Mouse (Mus musculus) lung, postnatal 10 days (tissue): ENCODE measurements at regions not wholly inside any gene's neighbourhood (a gene's known extent, or its start where the extent isn't known, plus 50 kb on each side); places are given as distances from the start of the nearest gene placed in this dataset.
A peak's percentile ranks its signal among the peaks of the same experiment; 100 is the strongest.
"Not testable (repeated sequence)": the region's sequence is repeated elsewhere in the genome, so short reads cannot be mapped to it uniquely, and the experiment has no call there.

Source experiments
- DNase-seq: peaks from one replicate; pipeline ENCODE4 v3.0.0; 2021

DNA sequence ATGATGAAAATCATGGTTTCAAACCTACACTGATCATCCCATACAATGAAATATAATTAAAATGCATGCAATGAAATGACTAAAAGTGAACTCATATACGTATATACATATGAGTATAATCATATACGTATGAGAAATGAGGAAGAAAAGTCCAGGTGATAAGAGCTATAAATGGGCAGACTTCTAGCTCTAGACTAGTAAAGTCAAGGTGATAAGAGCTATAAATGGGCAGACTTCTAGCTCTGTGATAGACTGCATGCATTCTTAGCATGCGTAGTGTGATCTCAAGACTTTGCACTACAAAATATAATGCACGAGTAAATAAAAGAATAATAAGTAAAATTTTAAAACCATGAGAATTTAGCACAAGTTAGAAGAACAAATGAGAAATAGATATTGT lies 606.2 kb upstream of the Gpc5 start:
- no peak for DNase-seq

- DNase-seq, result not testable (repeated sequence)
Measured at GRCm38 (mm10) chr14:114493371-114493770, 598.6 kb upstream of the Gpc5 start.

DNA sequence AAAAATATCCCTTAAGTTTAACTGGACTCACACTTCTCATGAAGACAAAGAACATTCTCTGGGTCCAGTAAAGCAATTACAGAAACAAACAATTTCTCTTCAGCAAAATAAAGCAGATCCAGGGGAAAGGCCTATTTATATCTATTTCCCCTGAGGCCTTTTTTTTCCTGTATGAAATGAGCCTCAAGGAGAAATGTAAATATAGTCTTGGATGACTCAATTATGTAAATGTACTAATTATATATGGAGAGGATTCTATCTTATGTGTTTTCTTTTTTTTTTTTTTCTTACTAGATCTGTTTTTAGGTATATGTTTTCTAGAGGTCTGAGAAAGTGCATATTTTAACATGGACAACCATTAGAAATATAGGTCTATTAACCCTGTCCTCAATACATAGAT lies 587.0 kb upstream of the Gpc5 start:
- DNase-seq, result no peak

GRCm38 (mm10) chr14:114547910-114548680 lies 543.9 kb upstream of the Gpc5 start:
- DNase-seq, result no peak

DNA sequence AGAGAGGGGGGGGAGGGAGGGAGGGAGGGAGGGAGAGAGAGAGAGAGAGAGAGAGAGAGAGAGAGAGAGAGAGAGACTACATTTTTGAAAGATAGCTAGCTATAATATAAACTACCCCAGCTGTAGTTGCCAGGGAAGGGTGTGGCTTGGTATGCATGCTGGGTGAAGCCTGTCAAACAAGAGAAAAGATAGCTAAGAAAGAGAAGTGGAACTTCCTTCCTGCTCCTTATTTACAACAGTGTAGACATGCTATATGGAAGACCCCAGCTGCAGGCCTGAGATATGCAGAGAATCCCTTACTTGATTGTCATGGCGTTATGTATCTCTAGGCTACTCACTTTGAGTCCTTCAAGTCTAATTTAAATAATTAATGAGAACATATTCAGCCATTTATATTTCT lies 542.9 kb upstream of the Gpc5 start:
- no peak for DNase-seq

DNA sequence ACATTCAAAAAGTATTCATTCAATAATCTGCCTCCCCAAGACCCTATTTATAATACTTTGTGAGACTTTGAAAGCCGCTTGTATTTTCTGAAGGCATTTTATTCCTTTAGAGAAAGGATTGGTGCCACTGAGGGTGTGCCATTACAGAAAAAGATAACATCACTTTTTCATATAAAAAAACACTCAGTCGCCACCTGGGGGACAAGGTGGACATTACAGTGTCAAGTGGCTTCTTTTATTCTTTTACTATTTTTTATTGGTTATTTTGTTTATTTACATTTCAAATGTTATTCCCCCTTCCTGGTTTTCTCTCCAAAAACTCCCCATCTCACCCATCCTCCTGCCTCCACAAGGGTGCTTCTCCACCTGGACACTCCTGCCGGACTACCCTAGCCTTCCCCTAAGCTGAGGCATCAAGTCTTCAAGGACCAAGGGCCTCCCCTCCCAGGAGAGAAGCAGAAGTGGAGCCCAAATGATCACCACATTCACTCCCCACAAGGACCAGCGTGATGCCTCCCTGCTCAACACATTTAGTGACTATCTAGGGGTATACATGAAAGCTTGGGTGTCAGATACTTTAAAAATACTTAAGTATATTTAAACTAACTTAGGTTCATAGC lies 525.5 kb upstream of the Gpc5 start:
- DNase-seq, result no peak

DNA sequence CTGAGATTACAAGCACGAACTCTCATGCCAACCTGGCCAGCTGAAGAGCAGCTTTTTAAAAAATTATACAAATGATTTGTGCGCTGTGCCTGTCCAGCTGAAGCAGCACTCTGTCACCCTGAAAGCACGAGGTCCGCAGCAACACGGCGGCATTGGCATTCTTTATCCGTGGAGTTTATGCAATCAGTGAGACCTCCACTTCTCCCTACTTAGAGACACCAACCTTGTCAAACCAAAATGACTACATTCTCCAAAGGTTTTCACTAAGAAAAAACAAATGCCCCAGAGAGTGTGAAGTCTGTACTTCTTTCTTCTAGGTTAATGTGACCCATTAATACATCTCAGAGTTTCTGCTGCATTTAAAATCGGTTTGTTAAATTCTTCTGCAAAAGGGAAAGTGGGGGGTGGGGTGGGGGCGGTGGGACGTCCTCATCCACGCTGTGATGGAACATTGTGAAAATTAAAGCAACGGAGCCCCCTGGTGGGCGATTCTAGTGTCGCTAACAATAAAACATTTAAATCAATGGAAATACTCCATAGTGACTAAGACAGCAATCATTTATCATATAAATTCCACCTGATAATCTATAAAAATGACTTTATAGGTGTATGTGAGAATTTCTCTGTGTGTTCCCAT lies 524.2 kb upstream of the Gpc5 start:
- peak; percentile 40 for DNase-seq

GRCm38 (mm10) chr14:114587367-114588064 lies 504.5 kb upstream of the Gpc5 start:
- no peak for DNase-seq

DNA sequence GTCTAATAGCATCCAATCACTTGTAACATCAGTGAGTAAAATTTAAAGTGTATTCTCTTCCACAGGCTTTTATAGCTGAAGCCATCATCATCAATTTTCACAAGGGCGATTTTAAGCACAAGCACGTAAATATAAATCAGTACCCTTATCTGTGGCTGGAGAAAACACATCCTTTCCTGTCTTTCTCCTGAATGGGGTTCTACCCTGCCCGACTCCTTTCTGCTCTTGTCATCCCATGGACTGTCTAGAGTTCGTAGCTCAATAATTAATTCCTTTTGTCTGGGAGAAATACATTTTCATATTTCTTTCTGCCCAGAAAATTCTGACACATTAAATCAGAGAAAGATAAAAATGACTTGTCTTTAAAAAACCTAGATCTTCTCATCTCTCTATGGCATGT lies 482.7 kb upstream of the Gpc5 start:
- no peak for DNase-seq

GRCm38 (mm10) chr14:114612400-114612799 lies 479.6 kb upstream of the Gpc5 start:
- no peak for DNase-seq

DNA sequence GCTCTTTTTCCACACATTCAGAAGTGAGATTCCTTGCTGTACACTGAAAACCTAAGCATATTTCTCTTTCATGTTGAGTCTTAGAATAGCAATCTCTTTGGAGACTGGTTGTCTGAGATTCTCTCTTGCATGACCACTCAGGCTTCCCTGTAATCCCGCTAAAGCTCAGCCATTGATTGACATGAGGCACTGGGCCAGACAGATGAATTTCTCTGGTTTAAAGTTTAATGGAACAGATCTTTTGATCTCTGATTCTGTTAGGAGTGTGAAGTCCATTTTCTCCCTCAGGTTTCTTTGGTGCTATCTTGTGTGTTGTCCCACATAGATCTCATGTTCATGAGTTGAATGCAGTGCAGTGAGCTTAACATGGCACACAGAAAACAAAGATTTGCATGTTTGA lies 435.4 kb upstream of the Gpc5 start:
- DNase-seq, result no peak

DNA sequence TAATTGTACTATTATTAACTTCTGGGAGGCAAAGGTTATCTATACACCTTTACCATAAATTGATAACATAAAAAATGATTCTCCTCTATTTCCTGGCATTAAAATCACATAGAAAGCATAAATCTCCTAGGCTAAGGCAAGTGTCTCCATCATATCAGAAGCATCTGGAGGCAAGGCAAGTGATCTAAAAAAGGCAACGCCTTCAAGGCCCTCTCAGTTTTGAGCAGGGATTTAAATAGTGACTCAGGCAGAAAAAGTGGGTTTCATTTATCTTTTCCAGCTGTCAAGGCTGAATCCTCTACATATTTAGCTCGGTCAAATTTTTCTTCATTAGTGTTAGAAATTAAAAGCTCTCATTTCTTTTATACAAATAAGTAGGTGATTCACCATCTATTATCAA lies 430.0 kb upstream of the Gpc5 start:
- DNase-seq, result no peak

- no peak for DNase-seq
Measured at GRCm38 (mm10) chr14:114685133-114685532, 406.9 kb upstream of the Gpc5 start.

GRCm38 (mm10) chr14:114694930-114695329 lies 397.1 kb upstream of the Gpc5 start:
- DNase-seq, result no peak

- no peak for DNase-seq
Measured at GRCm38 (mm10) chr14:114697543-114697942, 394.5 kb upstream of the Gpc5 start.

- DNase-seq, result no peak
Measured at GRCm38 (mm10) chr14:114723080-114723479, 368.9 kb upstream of the Gpc5 start.

DNA sequence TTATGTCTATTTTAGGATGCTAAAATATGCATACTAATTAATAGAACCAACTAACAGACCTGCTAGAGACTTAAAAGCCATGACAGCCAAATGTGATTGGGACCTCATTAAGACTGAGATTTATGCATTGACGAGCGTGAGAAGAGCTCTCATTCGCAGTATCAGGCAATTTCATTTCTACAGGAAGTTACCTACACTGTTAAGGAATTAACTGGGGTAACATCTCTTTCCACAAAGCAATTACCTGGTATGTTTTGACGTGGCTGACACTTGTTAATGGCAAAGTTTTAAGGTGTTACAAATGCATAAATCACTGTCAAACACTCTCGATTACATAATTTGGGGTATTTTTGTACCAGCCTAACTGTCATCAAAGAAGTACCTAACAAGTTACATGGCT lies 324.7 kb upstream of the Gpc5 start:
- DNase-seq, result no peak

GRCm38 (mm10) chr14:114776723-114777122 lies 315.3 kb upstream of the Gpc5 start:
- no peak for DNase-seq

- DNase-seq, result no peak
Measured at GRCm38 (mm10) chr14:114781821-114782220, 310.2 kb upstream of the Gpc5 start.

DNA sequence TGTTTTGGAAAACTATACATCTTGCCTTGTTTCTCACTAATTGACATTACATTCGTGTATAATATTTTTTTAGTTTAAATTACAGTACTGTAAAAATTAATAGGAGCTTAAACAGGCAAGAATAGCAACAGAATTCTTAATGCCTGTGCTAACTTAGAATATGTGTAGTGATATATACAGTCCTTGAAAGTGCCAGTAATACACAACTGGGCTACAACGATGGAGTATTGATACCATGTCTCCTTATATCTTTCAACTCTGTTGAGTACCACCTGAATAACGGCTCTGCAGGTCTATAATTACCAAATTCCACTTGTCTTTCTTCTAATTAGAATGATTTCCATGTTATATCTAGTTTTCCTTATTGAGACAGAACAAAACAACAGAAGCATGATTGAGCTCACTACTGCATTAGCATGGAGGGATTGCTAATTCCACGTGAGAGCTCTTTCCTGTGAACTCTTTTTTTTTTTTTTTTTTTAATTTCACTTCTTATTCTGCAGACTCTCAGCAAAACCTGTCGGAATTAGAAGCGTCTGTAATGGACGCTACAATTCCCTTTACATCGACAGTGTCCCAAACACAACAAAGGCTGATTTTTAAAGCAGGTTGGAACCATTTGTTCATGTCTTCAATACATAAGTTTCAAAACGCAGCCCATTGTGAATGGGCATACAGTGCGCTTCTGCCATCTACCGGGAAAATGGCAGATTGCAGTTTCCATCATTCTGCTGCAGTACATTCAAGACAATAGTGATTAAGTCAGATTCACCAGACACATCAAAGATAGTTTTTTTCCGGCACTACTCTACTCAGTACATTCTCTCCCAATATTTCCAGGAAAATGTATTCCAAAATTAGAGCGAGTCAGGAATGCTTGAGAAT lies 300.8 kb upstream of the Gpc5 start:
- DNase-seq, result peak; percentile 66

DNA sequence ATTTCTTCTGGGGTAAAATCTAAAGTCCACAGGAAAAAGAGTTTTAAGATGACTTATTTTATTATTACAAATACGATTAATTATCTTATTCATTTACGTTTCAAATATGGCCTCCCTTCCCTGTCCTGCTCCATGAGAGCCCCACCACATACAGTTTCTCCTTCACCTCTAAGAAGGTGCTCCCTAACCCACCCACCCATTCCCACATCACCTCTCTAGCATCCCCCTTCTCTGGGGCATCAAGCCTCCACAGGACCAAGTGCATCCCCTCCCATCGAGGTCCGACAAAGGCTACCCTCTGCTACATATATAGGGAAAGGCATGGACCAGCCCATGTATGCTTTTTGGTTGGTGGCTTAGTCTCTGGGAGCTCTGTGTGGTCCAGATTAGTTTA lies 300.2 kb upstream of the Gpc5 start:
- DNase-seq, result no peak

DNA sequence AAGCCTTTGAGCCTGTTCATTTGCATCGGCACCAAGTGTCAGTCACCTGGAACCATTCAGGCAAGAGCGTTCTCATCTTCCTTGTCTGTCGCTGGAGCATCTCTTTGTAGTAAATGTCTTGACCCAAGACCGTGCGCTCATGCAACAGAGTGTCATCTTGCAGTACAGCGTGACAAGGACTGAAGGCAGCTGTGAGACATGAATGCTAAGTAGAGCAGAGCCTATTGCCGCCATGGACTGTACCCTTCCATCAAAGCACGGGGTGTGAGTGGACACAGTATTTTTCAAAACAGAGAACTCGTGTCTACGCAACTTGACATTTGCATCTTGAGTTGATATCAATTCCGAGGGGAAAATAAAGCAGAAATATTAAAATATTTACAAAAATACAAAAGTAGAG lies 287.4 kb upstream of the Gpc5 start:
- no peak for DNase-seq

GRCm38 (mm10) chr14:114808621-114809020 lies 283.4 kb upstream of the Gpc5 start:
- no peak for DNase-seq
